Mouse (Mus musculus) urinary bladder, postnatal 14 days (tissue): ENCODE data around the gene Txndc8.
A peak's percentile ranks its signal among the peaks of the same experiment; 100 is the strongest.

Source experiments
- DNase-seq: peaks from one replicate; pipeline ENCODE4 v3.0.0; 2021; ENCODE audit warnings: low spot score

Gene Txndc8

GRCm38 (mm10) chr4:58009024-58009423, at the start of gene Txndc8:
Gene Txndc8 (minus strand): TSS chr4:58009124.
- no peak for DNase-seq

DNA sequence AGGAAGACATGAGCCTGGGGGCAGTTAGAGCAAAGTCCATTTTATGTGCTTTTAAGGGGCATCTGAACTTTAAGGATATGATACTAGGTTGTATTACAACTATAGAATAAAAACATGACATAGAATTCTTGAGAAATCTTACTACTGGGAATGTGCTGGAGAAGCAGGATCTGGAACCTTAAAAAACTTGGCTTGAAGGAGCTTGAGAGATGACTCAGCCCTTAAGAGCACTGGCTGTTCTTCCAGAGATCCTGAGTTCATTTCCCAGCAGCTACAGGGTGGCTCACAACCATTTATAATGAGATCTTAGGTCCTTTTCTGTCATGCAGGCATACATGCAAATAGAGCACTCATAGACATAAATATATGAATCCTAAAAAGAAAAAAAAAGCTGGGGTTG, 46.7 kb upstream of the Txndc8 start:
- DNase-seq: no peak

DNA sequence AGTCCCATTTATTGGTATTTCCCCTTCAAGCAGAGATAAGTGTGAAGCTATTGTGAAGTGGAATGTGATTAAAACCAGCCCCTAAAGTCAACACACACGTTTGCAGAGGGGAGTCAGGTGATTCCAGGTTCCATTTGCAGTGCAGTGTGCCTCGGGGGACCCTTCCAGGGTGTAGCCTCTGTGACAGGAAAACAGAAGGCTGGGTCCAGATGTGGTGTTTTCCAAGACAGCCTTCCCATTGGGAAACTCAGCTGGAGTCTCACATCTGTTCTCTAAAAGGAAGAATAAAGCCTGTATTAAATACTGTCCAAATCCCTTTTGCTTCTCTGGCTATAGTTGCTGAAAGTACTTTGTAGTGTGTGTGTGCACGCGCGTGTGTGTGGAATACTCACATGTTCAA, 45.5 kb upstream of the Txndc8 start:
- no peak for DNase-seq

- no peak for DNase-seq
These were observed 41.8 kb upstream of the Txndc8 start for GRCm38 (mm10) chr4:58050746-58051145.

GRCm38 (mm10) chr4:58050276-58050675, 41.4 kb upstream of the Txndc8 start:
- DNase-seq: no peak

DNA sequence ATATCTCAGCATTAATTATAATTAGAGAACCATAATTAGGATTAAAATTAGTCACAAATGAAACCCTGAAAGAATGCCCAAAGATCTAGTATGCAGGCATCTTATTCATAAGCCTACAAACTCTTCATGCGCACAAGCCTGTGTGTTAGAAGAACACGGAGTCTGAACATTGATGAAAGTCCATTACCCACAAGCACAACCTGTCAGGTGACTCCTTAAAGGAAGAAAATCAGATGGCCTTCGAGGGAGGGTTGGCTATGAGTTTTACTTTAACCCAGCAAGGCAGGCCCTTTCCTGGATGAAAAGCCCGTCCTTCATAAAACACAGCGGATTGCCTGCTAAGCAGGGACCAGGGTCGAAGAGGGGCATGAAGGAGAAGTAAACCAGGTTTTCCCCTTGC, 35.9 kb upstream of the Txndc8 start:
- DNase-seq: no peak

- no peak for DNase-seq
These were observed 35.4 kb upstream of the Txndc8 start for GRCm38 (mm10) chr4:58044356-58044755.

- no peak for DNase-seq
These were observed 31.2 kb upstream of the Txndc8 start for GRCm38 (mm10) chr4:58040093-58040492.

DNA sequence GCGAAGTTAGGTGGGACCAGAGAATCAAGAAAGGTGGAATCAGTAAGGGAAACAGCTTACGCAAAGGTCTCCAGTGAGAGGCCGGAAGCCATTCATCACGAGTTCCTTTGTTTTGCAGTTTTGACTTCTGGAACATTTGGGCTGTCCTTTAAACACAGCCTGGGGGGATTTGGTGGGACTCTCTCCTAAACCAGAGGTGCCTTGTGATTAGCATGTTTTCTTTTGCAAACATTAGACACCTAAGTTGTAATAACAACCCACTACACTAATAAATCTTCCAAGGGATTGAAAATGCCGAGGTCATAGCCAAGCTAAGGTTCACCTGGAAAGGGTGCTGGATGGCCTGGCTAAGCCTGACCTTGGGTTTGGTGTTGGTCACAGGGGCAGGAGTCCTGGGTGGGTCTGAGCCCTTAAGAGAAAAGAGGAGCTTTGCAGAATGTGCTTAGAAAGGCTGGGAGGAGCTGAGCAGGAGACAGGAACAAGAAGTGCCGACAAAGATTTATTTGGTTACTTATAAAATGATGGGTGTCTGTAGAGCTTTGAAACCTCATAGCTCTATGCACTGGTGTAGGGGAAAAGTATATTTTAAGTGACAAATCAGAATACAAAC, 28.3 kb upstream of the Txndc8 start:
- DNase-seq: no peak

- DNase-seq: no peak
These were observed 25.7 kb upstream of the Txndc8 start for GRCm38 (mm10) chr4:58034663-58035062.

DNA sequence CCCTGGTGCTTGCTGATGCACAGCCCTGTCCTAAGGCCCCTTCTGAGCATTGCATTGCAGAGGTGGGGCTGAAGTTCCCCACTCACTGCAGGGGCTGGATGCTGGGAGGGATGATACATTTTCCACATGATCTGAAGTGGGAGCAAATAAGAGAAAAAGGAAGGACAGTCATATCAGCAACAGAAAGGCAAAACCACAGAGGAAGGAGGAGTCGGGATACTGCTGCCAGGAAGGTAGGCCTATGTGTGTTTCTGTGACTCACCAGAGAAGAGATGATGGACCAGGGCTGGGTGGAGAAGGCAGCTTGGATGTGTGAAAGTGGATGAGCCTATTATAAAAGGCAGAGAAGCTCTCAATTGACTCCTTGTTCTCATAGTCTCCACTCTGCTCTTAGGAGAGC, 23.8 kb upstream of the Txndc8 start:
- peak; percentile 11 for DNase-seq

GRCm38 (mm10) chr4:58003501-58003900, 5.4 kb downstream of the Txndc8 start:
- DNase-seq: no peak

DNA sequence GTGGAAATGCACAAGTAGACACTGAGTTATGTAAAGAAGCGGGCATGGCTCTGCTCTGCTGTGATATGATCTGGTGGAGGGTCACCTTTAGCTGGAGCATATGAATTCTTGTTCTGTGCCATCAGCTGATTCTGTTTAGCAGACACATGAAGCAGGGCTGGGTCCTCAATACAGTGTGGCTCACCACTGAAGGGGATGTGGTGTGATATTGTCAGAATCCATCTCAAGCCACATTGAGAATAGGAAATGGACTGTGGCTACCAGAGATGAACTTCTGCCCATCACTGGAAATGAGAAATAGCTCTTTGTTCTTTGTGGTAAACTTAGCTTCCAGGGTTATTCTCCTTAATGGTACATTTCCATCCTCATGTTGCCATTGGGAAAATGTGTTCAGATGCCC, 17.5 kb downstream of the Txndc8 start:
- no peak for DNase-seq

DNA sequence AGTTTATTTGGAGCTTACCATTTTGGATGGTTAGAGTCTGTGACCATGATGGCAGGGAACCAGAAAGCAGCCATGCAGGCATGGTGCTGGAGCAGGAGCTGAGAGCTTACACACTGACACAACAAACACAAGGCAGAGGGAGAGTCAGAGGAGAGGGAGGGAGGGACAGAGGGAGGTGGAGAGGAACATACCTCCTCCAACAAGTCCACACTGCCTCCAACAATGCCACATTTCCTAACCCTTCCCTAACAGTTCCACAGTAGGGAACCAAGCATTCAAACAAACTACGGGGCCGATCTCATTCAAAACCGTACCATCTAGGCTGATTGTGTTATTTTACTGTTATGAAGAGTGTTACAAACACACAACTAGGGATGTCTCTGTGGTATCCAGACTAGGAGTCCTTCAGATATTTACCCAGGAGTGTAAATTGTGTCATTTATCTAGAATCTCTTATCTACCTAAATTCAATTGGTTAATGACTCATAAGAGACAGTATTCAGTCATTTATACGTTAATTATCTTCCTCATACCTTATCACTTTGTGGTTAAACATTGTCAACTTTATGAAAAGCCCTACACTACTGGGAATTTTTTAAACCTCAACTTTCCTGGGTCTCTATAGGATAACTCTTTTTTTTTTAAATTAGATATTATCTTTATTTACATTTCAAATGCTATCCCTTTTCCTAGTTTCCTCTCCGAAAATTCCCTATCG, 34.4 kb downstream of the Txndc8 start:
- no peak for DNase-seq

DNA sequence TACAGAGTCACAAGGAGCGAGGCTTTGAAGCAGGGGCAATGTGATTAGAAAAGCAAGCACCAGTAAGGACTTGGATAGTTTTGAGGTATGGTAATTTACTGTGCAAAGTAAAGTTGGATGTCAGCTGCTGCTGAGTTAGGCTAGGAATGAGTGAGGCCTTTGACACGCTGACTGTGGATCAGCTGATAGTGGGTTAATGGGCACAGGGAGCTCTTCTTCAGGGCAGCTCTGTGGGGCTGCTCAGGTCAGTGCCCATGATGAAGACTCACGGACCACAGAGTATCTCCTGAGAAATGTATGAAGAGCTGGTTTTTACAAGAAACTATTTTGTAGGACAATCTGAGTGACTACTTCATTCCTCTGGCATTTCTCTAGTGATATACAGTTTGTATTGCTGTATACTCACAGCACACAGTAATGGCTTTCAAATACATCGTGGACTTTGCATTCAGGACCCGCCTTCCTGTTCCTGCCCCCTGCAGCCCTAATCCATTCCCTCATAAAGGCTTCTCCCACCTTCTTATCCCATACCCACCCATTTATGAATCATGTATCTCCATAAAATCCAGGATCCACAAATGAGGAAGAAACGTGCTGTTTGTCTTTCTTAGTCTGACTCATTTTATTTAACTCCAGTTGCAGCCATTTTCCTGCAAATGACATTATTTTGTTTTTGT, 35.2 kb downstream of the Txndc8 start:
- DNase-seq: no peak

- no peak for DNase-seq
These were observed 38.6 kb downstream of the Txndc8 start for GRCm38 (mm10) chr4:57970285-57970684.

DNA sequence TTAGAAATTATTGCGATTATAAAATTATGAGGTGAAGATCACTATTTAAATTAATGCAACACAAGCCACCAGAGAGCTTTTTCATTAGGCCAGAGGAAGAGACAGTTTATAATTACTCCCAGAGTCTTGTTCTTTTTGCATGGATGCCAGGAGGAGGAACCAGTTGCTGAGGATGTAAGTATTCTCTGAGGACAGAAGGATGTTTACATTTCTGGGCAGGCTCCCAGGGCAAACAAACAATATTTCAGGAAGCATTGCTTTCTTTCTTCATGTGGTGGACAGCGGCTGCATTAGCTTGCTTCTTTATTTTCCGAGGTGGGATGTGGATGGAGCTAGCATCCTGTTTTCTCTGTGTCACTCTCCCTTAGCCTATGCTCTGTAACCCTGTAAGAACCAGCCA, 41.7 kb downstream of the Txndc8 start:
- DNase-seq: no peak

DNA sequence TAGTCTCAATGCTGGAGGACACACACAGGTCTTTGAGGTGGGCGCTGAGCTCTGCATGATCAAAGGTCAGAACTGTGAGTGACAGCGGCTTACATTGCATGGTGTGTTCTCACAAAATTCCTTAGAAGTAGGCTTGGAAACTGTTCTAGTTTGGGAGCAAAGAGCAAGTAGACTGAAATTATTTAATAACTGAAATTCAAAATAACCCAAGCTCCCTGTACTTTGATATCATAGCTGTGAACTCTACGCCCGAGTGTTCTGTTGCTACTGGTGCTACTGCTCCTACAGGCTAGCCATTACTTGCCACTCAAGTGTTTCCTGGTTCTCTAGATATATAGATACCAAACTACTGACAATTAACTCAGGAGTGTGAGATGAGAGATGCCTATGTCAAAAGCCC, 43.4 kb downstream of the Txndc8 start:
- no peak for DNase-seq

DNA sequence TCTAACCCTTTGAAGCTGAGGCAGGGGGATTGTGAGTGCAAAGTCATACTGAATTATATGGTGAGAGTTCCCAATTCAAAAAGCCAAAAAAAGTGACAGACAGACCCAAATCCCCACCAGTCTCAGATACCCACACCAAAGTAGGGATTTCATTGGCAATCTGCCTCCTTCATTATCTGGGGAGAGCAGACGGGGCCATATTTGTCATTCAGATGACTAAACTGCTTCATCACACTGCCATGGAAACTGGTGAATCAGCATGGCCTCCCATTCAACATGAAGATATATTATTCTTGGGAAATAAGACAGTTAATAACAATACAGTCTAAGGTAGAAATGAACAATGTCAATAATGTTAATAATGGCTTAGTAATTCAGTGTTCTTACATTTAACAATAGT, 44.8 kb downstream of the Txndc8 start:
- DNase-seq: no peak

DNA sequence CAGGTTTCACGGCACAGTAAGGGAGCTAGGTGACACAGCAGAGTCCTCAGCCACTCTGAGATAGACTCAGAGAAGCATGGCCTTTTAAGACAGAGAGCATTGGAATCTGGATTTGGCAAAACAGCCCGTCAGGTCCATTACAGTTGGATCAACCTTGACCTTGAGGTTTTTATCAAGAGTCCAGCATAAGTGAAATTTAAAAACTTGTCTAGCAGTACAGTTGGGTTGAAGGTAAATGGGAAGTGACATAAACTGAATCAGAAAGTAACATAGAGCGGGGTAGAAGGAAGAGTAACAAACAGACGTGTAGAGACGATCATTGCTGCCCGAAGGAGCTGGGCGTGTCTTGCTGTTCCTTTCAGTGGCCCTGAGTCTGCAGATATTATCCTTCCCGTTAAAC, 49.9 kb downstream of the Txndc8 start:
- no peak for DNase-seq

DNA sequence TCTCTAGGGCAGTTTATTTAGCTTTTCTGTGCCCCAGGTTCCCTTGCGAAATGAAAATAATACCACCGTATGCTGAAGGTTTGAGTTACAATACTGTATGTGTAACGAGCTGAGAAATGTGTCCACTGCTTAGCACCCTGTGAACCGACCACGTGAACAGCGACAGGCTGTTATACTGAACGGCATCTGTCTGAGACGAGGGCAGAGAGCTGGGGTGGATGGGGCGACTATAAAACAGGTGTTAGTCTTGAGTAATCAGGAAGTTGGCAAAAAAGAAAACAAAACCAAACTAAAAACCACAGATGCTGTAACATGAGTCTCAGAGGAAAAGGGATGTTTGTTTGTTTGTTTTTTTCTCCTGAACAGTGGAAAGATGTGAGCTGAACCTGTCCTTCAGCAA, 50.8 kb downstream of the Txndc8 start:
- DNase-seq: no peak

GRCm38 (mm10) chr4:57957200-57958085, 51.5 kb downstream of the Txndc8 start:
- no peak for DNase-seq
